Mouse (Mus musculus) gastrocnemius, postnatal 36 days (tissue): Measurements from ENCODE around the gene Odf2. TPM values are rescaled to one million over a fixed set of nuclear protein-coding genes. Genes with fewer than 3 reads are reported as not detected.

Source experiments
- DNase-seq, 2 experiments: peaks; one replicate each; pipeline ENCODE4 v3.0.0; 2022
- intact Hi-C: fragments of 180-260 bp; cut with DNase I; formaldehyde crosslinking; loops from one replicate; pipeline ENCODE4 v1.15.1; 2025
- long read RNA-seq, 2 experiments: library from polyadenylated mRNA; stranded (forward); transcript quantifications; one replicate each; pipeline ENCODE4 v2.0.0; 2021
- total RNA-seq, 2 experiments: library from RNA; stranded (reverse); gene quantifications; 2 replicates each; pipeline ENCODE4 v1.2.3; 2021

The Odf2 gene
- total RNA-seq, result 10 to 100 TPM; 10.2 to 11.1 TPM
- long read RNA-seq, experiment 1, partial matches to known transcripts, result 0 of 1 reads
- long read RNA-seq, experiment 1, other reads (novel, unspliced or antisense), result 1 of 1 reads
- long read RNA-seq, experiment 2, partial matches to known transcripts, result 3 of 7 reads
- long read RNA-seq, experiment 2, other reads (novel, unspliced or antisense), result 4 of 7 reads

GRCm38 (mm10) chr2:29889066-29889944 is at the start of gene Odf2:
Gene Odf2, plus strand, starts transcription at chr2:29889221.
- intact Hi-C loops, result no loop called here

GRCm38 (mm10) chr2:29839460-29839859 is 49.6 kb upstream of the Odf2 start:
- intact Hi-C loops, result no loop called here
- no peak for DNase-seq

More at GRCm38 (mm10) chr2:29889066-29889944, at the start of gene Odf2:
- DNase-seq, result peak; percentile 100

- DNase-seq, result no peak
- intact Hi-C loops, result no loop called here
Observed at GRCm38 (mm10) chr2:29843231-29844105, 45.6 kb upstream of the Odf2 start.

GRCm38 (mm10) chr2:29844115-29844514 is 44.9 kb upstream of the Odf2 start:
- intact Hi-C loops, result no loop called here

GRCm38 (mm10) chr2:29844661-29845060 is 44.4 kb upstream of the Odf2 start:
- intact Hi-C loops, result no loop called here
- no peak for DNase-seq

More at GRCm38 (mm10) chr2:29844115-29844514, 44.9 kb upstream of the Odf2 start:
- no peak for DNase-seq

GRCm38 (mm10) chr2:29845636-29846035 is 43.4 kb upstream of the Odf2 start:
- intact Hi-C loops, result no loop called here
- DNase-seq, result no peak

GRCm38 (mm10) chr2:29846061-29846853 is 42.8 kb upstream of the Odf2 start:
- intact Hi-C loops, result no loop called here
- no peak for DNase-seq

GRCm38 (mm10) chr2:29846911-29847310 is 42.1 kb upstream of the Odf2 start:
- intact Hi-C loops, result no loop called here
- no peak for DNase-seq

GRCm38 (mm10) chr2:29849041-29849440 is 40.0 kb upstream of the Odf2 start:
- intact Hi-C loops, result no loop called here
- no peak for DNase-seq

GRCm38 (mm10) chr2:29849841-29850480 is 39.1 kb upstream of the Odf2 start:
- no peak for DNase-seq
- intact Hi-C loops, result loop anchor here (5.0 kb wide), 1 partner anchor 83 kb away; no protein-coding TSS in a partner anchor

GRCm38 (mm10) chr2:29852957-29853485 is 36.0 kb upstream of the Odf2 start:
- intact Hi-C loops, result loop anchor here (5.0 kb wide), 1 partner anchor 86 kb away; no protein-coding TSS in a partner anchor
- no peak for DNase-seq

- intact Hi-C loops, result loop anchor here (5.0 kb wide), 1 partner anchor 86 kb away; no protein-coding TSS in a partner anchor
Observed at GRCm38 (mm10) chr2:29853736-29854135, 35.3 kb upstream of the Odf2 start.

GRCm38 (mm10) chr2:29855585-29856210 is 33.3 kb upstream of the Odf2 start:
- intact Hi-C loops, result loop anchor here (5.0 kb wide), 1 partner anchor 38 kb away; no protein-coding TSS in a partner anchor
- DNase-seq, result no peak

More at GRCm38 (mm10) chr2:29853736-29854135, 35.3 kb upstream of the Odf2 start:
- no peak for DNase-seq

- intact Hi-C loops, result loop anchor here (5.0 kb wide), 1 partner anchor 39 kb away; no protein-coding TSS in a partner anchor
- DNase-seq, result no peak
Observed at GRCm38 (mm10) chr2:29856451-29857260, 32.4 kb upstream of the Odf2 start.

- DNase-seq, result peak in 1 of 2 experiments; percentile 23
- intact Hi-C loops, result loop anchor here (5.0 kb wide), 1 partner anchor 40 kb away; no protein-coding TSS in a partner anchor
Observed at GRCm38 (mm10) chr2:29857341-29857740, 31.7 kb upstream of the Odf2 start.

- peak in 1 of 2 experiments; percentile 17 for DNase-seq
- intact Hi-C loops, result loop anchor here (5.0 kb wide), 1 partner anchor 41 kb away; no protein-coding TSS in a partner anchor
Observed at GRCm38 (mm10) chr2:29857967-29858366, 31.1 kb upstream of the Odf2 start.
